Mouse (Mus musculus) embryo, embryonic 9.5 days (tissue): Measurements from ENCODE around the gene Shoc2.
"Not testable (repeated sequence)": the region's sequence is repeated elsewhere in the genome, so short reads cannot be mapped to it uniquely, and the experiment has no call there.

Experiments
- DNase-seq: peaks from one replicate; pipeline ENCODE4 v3.0.0-alpha.2; 2017; ENCODE audit errors: extremely low spot score

The Shoc2 gene

GRCm38 (mm10) chr19:53933050-53933449 lies 11.1 kb upstream of the Shoc2 start:
- DNase-seq, result no peak

GRCm38 (mm10) chr19:53934046-53934445 lies 10.1 kb upstream of the Shoc2 start:
- DNase-seq, result no peak

GRCm38 (mm10) chr19:53939467-53939866 lies 4.6 kb upstream of the Shoc2 start:
- DNase-seq, result no peak

GRCm38 (mm10) chr19:53941139-53941538 lies 3.0 kb upstream of the Shoc2 start:
- DNase-seq, result no peak

GRCm38 (mm10) chr19:53942342-53942741 lies 1.8 kb upstream of the Shoc2 start:
- DNase-seq, result no peak

GRCm38 (mm10) chr19:53944786-53945169 lies 672 bp downstream of the Shoc2 start:
- no peak for DNase-seq

- peak; percentile 78 for DNase-seq
These were observed 1.3 kb downstream of the Shoc2 start for GRCm38 (mm10) chr19:53945171-53946042.

- no peak for DNase-seq
These were observed 13.4 kb downstream of the Shoc2 start for GRCm38 (mm10) chr19:53957513-53957912.

- DNase-seq, result no peak
These were observed 18.4 kb downstream of the Shoc2 start for GRCm38 (mm10) chr19:53962511-53962910.

GRCm38 (mm10) chr19:53964347-53964746 lies 20.2 kb downstream of the Shoc2 start:
- not testable (repeated sequence) for DNase-seq

- no peak for DNase-seq
These were observed 21.0 kb downstream of the Shoc2 start for GRCm38 (mm10) chr19:53964910-53965633.

GRCm38 (mm10) chr19:53969226-53969625 lies 25.1 kb downstream of the Shoc2 start:
- no peak for DNase-seq

- DNase-seq, result no peak
These were observed 27.8 kb downstream of the Shoc2 start for GRCm38 (mm10) chr19:53971938-53972337.

- DNase-seq, result no peak
These were observed 29.6 kb downstream of the Shoc2 start for GRCm38 (mm10) chr19:53973656-53974055.

GRCm38 (mm10) chr19:53982041-53982440 lies 37.9 kb downstream of the Shoc2 start:
- no peak for DNase-seq

- no peak for DNase-seq
These were observed 39.2 kb downstream of the Shoc2 start for GRCm38 (mm10) chr19:53983336-53983735.

GRCm38 (mm10) chr19:53984628-53985027 lies 40.5 kb downstream of the Shoc2 start:
- no peak for DNase-seq

GRCm38 (mm10) chr19:53990538-53990937 lies 46.4 kb downstream of the Shoc2 start:
- no peak for DNase-seq

GRCm38 (mm10) chr19:53993860-53994259 lies 49.8 kb downstream of the Shoc2 start:
- no peak for DNase-seq

GRCm38 (mm10) chr19:53994276-53994675 lies 50.2 kb downstream of the Shoc2 start:
- no peak for DNase-seq

GRCm38 (mm10) chr19:54010973-54011372 lies 66.9 kb downstream of the Shoc2 start:
- no peak for DNase-seq

- DNase-seq, result no peak
These were observed 70.9 kb downstream of the Shoc2 start for GRCm38 (mm10) chr19:54014999-54015398.

GRCm38 (mm10) chr19:54015503-54015902 lies 71.4 kb downstream of the Shoc2 start:
- DNase-seq, result no peak
